ENCODE assay signal across 8 mouse cellular contexts in genomic region chr19:4268566-4269361, GRCm38 (mm10). TPM values are rescaled to one million over a fixed set of nuclear protein-coding genes. Genes with fewer than 3 reads are reported as not detected.
A peak's percentile ranks its signal among the peaks of the same experiment; 100 is the strongest.
DNase-seq lines count a peak whose midpoint lies in the region; ATAC-seq lines count a peak whose summit lies in the region.

Ssh3 (minus strand) TSS chr19:4269180.

- peaks cover 12% of the 10 kb centered on the region for H3K4me1 ChIP-seq in hindbrain, embryonic 13.5 days (replicated peaks)

- peak; percentile 63 for DNase-seq in T-cell, adult 2 months (ENCODE audit: low spot score)
- peak; percentile 74 to 81 for DNase-seq in cerebellum, postnatal 14 days
- peak; percentile 35 to 53 for DNase-seq in frontal cortex, postnatal 25 days (ENCODE audit: low spot score in 2 of 2)
- peak; percentile 39 to 57 for DNase-seq in layer of hippocampus, postnatal 14 days (ENCODE audit: low spot score in 2 of 2)
- peak; percentile 88 for DNase-seq in lung, postnatal 25 days (ENCODE audit: low spot score)
- peak; percentile 64 to 73 for DNase-seq in right cerebral cortex, adult 2 months (ENCODE audit: low spot score in 2 of 2)
- DNase-seq in yolk sac, embryonic 10.5 days (ENCODE audit: low spot score) = peak; percentile 75

- no peaks in the 10 kb centered on the region for H3K9me3 ChIP-seq in hindbrain, embryonic 13.5 days

- H3K36me3 ChIP-seq in hindbrain, embryonic 13.5 days = peaks cover 34% of the 10 kb centered on the region

- H3K4me2 ChIP-seq in hindbrain, embryonic 13.5 days = peak within 1 kb of the TSS; percentile 55

- peak within 1 kb of the TSS; percentile 36 for H3K4me3 ChIP-seq in hindbrain, embryonic 13.5 days

- no peak within 1 kb of the TSS for H3K27ac ChIP-seq in hindbrain, embryonic 13.5 days

- peak within 1 kb of the TSS; percentile 59 for H3K9ac ChIP-seq in hindbrain, embryonic 13.5 days

- ATAC-seq in hindbrain, embryonic 13.5 days (ENCODE audit: low FRiP score) = 0 out of 2 replicates have a peak, but pooled peaks have one; percentile 28

- 6% methylated on average over 46 of the region's 46 CpGs for WGBS in hindbrain, embryonic 13.5 days

- H3K27me3 ChIP-seq in hindbrain, embryonic 13.5 days = peaks cover 42% of the 10 kb centered on the region

RNA-seq across cellular contexts. Expression of gene Ssh3, which starts in this region (rescaled TPM):
- polyA plus RNA-seq in hindbrain, embryonic 13.5 days (2015; fragmentation: Nextera tagmentation; extraction: Ambion mirVana) = 10.4 and 10.6 TPM in 2 replicates
- total RNA-seq in layer of hippocampus, postnatal 14 days (2021) = 10 to 100 TPM; 51.6 to 55.7 TPM
